Mouse (Mus musculus) stomach, postnatal 0 days (tissue): ENCODE results near the gene Ptprg.

Experiments used
- CTCF ChIP-seq: IDR thresholded peaks from 2 replicates; pipeline ENCODE4 v1.5.1; 2016; ENCODE audit warnings: antibody characterized with exemption, low read depth, mild to moderate bottlenecking, moderate library complexity
- EP300 ChIP-seq: optimal IDR thresholded peaks from 2 replicates; pipeline ENCODE3; 2016; ENCODE audit warnings: antibody characterized with exemption

GRCm38 (mm10) chr14:12189266-12189665 lies 635.9 kb downstream of the Ptprg start:
- no peak for TF ChIP-seq EP300
- TF ChIP-seq CTCF, result no peak
